Mouse (Mus musculus) telencephalon, adult 2 months (tissue): ENCODE measurements around the gene Klhl29.
A peak's percentile ranks its signal among the peaks of the same experiment; 100 is the strongest.
"Not testable (repeated sequence)": the region's sequence is repeated elsewhere in the genome, so short reads cannot be mapped to it uniquely, and the experiment has no call there.

ENCODE experiments used
- DNase-seq: peaks from one replicate; pipeline ENCODE4 v3.0.0-alpha.2; 2011; ENCODE audit warnings: low read depth, low spot score

Klhl29 gene

DNA sequence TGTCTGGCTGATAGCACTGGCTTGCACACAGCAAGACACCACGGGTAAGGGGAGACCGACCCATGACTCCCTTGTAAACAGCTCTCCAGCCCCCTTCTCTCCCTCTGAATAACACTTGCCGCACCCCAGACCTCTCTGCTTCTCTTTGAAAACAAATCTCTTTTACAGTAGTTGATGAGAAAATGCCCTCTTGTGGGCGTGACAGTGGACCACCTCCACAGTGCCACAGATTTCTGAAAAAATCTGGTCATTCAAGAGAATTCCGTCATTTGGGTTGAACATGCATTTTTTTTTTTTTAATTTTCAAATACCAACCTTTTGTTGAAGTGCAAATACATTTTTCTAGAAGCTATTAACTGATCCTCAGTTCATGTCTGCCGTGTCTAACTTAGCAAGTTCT is 17.0 kb downstream of the Klhl29 start:
- no peak for DNase-seq

DNA sequence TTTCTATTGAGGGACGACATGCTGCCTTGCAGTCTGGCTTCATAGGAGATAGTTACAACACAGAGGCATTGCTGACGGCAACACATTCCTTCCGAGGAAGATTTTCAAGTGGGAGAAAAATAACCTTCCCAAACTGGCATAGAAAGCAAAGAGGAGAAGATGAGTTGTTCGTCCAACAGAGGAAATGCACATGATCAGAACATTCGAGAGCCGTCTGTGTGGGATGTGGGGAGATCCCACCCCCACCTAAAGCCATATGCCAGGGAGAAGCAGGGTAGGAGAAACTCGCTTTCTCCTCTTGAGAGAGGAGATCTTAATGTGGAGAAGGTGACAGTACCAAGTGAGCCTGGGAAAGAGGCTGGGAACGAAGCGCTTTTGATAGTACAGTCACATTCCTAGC is 22.1 kb downstream of the Klhl29 start:
- peak; percentile 78 for DNase-seq

DNA sequence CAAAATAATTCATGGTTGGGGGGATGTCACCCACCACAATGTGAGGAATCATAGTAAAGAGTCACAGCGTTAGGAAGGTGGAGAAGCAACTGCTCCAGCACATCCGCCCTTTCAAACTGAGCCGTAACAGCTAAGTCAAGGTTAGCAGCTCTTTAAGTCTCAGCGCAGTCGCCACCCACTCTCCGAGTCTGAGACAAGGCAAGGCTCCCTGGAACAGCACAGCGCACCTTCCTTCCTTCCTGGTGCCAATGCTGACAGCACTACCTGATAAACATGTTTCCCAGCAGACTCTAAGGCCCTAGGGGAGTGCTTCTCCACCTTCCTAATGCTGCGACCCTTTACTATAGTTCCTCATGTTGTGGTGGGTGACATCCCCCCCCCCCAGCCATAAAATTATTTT is 22.7 kb downstream of the Klhl29 start:
- no peak for DNase-seq

DNA sequence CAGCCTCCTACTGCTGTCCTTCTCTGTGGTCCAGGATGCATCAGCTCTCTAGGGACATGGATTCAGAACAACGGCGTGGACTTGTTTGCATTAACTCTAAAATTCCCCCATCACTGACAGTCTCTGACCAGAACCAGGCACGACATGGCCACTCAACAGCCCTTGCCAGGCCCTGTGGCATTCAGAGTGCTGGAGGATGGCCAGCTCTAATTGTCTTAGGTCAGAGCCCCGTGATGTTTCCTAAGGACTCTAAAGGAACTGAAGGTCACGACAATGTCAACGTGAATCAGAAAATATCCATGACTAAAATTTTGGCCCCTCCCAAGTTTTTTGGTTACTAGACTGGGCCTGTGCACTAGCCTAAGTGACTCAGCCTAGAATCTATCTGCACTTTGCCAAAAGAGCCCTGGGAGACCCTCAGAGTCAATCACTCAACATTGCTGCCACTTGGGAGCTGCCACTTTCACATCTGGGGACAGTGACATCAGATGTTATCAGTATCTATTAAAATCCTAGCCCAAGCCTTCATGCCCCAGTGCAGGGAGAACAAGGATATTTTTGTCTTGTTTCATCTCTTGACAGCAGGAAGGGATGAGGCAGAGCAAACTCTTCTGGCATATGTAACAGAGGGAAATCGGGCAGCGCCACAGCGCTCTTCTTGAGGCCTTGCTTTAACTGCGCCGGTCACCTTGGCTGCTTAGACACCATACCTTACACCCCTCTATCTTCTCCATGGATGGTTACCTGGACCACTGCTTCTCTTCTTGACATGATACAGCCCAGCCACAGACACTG is 24.8 kb downstream of the Klhl29 start:
- no peak for DNase-seq

- no peak for DNase-seq
Observed at GRCm38 (mm10) chr12:5345088-5345487, 30.4 kb downstream of the Klhl29 start.

- not testable (repeated sequence) for DNase-seq
Observed at GRCm38 (mm10) chr12:5344457-5344856, 31.0 kb downstream of the Klhl29 start.

DNA sequence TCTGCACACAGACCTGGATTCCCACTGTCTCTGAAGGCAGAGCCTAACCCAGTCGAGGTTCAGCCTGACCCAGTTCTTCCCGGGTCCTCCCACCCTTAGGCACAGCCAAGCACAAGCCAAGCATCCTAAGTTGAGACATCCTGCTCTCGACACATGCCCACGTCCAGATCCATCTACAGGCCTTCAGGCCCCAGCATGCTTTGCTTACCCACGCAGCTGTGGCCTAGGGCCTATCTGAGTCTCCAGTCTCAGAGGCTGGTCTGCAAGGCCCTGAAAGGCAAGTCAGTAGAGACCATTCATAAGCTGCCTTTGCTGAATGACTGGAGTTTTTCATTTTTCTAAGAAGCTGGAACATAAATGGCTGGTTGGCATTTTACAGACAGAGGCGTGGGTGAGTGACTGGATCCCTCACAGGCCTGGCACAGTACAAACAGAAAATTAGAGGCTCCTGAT is 35.3 kb downstream of the Klhl29 start:
- peak; percentile 50 for DNase-seq

DNA sequence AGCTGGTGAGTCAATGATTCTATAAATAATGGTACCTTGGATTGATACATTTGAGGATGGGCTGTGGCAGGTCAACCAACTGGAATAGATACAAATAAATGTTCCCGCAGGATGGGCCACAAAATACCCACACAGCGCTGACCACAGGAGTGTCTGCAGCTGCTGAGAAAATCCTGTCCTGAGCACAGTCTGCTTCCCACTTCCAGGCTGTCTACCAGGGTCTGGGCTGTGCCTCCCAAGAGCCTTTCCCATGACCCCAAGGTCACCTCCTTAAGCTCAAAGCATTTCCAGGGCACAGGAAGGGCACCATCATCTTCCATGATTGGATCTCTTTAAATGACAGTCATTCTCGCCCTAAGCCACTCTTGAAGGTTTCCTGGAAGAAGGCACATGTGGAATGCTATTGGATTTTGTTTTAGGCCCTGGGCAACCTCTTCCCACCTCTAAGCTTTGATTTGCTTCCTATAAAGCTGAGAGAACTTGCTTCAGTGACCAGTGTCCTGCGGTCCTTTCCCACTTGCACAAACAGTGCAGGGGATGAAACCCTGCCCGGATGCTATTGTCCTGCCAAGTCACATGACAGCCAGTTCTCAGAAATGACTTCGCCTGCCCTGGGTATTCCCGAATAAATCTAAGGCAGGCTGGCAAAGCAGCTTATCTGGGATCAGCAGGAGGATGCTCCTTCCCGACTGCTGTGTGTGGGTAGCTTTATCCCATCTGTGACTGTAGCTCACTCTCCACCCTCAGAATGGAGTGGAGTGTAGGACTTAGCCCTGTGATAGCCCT is 38.4 kb downstream of the Klhl29 start:
- DNase-seq, result no peak

GRCm38 (mm10) chr12:5336331-5336730 is 39.2 kb downstream of the Klhl29 start:
- no peak for DNase-seq

- no peak for DNase-seq
Observed at GRCm38 (mm10) chr12:5334956-5335355, 40.5 kb downstream of the Klhl29 start.

DNA sequence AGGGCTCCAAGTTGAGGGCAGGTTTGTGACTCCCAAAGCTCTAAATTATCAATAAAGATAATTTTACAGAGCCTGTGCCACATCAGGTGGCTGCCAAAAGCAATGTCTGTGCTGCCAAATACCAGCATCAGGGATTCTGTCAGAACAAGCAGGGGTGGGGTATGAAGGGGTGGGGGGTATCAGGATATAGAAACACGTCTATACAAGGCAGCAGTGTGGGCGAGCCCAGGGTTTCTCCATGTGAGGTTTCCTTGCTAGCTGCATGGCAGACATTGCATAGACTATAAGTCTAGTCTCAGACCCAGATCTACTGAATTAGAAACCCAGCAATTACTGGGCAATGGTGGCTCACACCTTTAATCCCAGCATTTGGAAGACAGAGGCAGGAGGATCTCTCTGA is 41.3 kb downstream of the Klhl29 start:
- peak; percentile 54 for DNase-seq

DNA sequence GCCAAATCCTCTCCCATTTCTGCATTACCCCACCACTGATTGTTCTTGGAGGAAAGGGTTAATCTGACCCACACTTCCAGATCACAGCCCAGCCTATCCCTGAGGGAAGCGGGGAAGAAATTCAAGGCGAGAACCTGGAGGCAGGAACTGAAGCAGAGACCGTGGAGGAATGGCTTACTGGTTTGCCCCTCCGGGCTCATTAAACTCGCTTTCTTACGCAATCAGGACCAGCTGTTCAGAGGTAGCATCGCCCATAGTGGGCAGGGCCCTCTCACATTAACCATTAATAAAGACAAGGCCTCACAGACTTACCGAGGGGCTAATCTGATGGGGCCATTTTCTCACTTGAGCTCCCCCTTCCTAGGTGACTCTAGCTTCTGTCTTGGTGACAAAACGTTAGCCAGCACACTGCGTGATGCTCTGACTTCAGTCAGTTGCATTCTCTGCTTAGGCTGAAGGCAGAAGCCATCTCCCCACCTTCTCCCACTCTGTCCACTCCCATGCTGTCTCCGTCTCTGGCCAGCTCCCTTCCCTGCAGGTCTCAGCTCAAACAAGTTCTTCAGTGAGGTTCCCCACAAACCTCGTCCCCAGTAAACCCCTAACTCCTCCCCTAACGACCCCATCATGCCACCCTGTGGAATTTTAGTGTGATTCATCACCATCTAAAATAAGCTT is 43.5 kb downstream of the Klhl29 start:
- no peak for DNase-seq

DNA sequence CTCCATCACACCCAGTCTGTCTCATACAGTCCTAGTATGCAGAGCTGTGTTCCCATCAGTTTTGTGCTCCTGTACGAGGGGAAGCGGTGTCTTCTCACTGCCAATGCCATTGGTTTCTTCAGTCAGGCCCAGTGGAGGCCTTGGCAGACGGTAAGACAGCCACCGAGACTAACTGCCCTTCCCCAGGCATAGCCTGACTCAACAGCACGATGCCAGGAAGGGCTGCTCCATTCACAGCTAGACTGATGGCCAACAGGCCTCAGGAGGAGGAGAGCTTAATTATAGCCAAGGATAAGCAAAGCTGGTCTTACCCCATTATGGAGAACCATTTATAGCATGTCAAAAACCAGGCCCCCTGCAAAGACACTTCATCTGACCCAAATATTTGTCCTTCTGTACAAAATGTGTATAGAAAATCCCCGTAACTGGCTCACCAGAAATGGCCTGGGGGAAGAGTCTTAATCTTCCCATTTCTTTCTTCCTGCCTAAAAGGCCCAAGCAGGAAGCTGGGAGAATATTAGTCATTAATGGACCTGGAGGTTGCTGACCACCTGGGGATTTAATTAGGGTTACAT is 44.9 kb downstream of the Klhl29 start:
- no peak for DNase-seq

GRCm38 (mm10) chr12:5322444-5323087 is 52.9 kb downstream of the Klhl29 start:
- peak; percentile 28 for DNase-seq

GRCm38 (mm10) chr12:5321017-5321416 is 54.5 kb downstream of the Klhl29 start:
- DNase-seq, result no peak

GRCm38 (mm10) chr12:5319359-5319973 is 56.0 kb downstream of the Klhl29 start:
- no peak for DNase-seq

DNA sequence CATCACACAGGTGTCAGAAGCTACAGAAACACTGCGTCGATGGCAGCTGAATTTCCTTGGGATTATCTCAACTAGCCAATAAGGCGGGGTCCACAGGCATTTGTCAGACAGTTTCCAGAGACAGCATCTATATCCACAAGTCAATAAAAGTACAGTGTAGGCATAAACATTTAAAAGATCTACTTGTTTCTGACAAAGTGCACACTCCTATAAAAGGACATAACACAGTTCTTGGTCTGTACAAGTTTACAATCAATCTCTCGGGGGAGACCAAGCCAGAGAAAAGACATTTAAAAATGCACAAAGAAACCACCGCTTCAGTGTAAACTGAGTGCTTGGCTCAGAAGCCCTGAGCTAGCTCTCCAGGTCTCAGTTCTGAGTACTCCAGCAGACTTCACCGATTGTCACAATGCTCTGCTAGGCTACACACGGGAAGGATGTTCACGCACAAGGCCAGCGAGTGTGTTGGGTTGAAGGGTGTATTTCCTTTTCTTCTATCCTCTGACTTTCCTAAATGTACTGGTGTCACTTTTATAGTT is 59.4 kb downstream of the Klhl29 start:
- no peak for DNase-seq

- no peak for DNase-seq
Observed at GRCm38 (mm10) chr12:5307923-5308322, 67.6 kb downstream of the Klhl29 start.

GRCm38 (mm10) chr12:5305466-5305865 is 70.0 kb downstream of the Klhl29 start:
- no peak for DNase-seq

GRCm38 (mm10) chr12:5303912-5304311 is 71.6 kb downstream of the Klhl29 start:
- DNase-seq, result no peak

DNA sequence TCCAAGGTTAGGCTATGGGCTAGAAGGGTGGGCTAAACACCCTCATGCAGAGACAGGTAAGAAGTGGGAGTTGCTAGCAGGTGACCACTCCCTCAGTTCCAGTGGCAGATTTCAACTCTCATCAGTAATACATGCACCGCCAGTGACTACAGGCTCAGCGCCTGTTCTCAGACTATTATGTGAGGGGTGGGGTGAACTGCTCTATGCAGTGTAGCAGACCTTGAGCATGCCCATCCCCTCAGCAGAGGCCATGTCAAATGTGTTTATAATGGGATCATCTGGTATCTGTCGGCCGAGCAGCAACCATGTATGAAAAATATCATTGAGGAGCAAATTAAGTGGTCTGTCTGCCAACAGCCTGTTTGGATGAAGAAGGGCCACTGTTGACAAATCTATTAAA is 72.4 kb downstream of the Klhl29 start:
- no peak for DNase-seq
